Mouse (Mus musculus) MEL (cell line): ENCODE data around the gene Sept8. TPM values are rescaled to one million over a fixed set of nuclear protein-coding genes. Genes with fewer than 3 reads are reported as not detected.
A peak's percentile ranks its signal among the peaks of the same experiment; 100 is the strongest.

ENCODE experiments used
- DNase-seq: peaks from one replicate; pipeline ENCODE4 v3.0.0; 2011; ENCODE audit warnings: low read depth, low spot score
- H3K27ac ChIP-seq: 2 replicates; pipeline ENCODE4 v1.5.1; 2012; ENCODE audit warnings: low read depth, mild to moderate bottlenecking, control low read depth, low read length, moderate library complexity; ENCODE audit not compliant: control insufficient read depth
- H3K27me3 ChIP-seq, 2 experiments: fragments of 150-350 bp in 1 of 2; sonication (generic) in 1 of 2; 2 replicates each; pipeline ENCODE4 v1.6.1; 2012; ENCODE audit warnings: low read length in 2 of 2, mild to moderate bottlenecking in 2 of 2, improper control_type of control experiment in 1 of 2, moderate library complexity in 1 of 2; ENCODE audit not compliant: insufficient read depth in 2 of 2, control insufficient read depth in 1 of 2
- H3K36me3 ChIP-seq, 2 experiments: 2 replicates each; pipeline ENCODE4 v1.6.1; 2012 to 2014; ENCODE audit warnings: low read length in 2 of 2, improper control_type of control experiment in 1 of 2, inconsistent platforms in 1 of 2, mild to moderate bottlenecking in 1 of 2; ENCODE audit not compliant: insufficient read depth in 2 of 2, control insufficient read depth in 1 of 2
- H3K4me1 ChIP-seq, 2 experiments: fragments of 150-350 bp in 1 of 2; sonication (generic) in 1 of 2; 2 replicates each; pipeline ENCODE4 v1.6.1; 2012; ENCODE audit warnings: low read length in 2 of 2, improper control_type of control experiment in 1 of 2, mild to moderate bottlenecking in 1 of 2; ENCODE audit not compliant: insufficient read depth in 2 of 2, control insufficient read depth in 1 of 2
- H3K4me3 ChIP-seq, 2 experiments: fragments of 150-350 bp in 1 of 2; sonication (generic) in 1 of 2; 2 replicates each; pipeline ENCODE4 v1.5.1; 2012; ENCODE audit warnings: low read depth in 2 of 2, low read length in 2 of 2, mild to moderate bottlenecking in 2 of 2, moderate library complexity in 2 of 2, control low read depth in 1 of 2, improper control_type of control experiment in 1 of 2; ENCODE audit not compliant: control insufficient read depth in 1 of 2, insufficient read depth in 1 of 2
- H3K79me2 ChIP-seq: 2 replicates; pipeline ENCODE4 v1.6.1; 2012; ENCODE audit warnings: mild to moderate bottlenecking, low read length, moderate library complexity; ENCODE audit not compliant: control insufficient read depth, poor library complexity, insufficient read depth
- H3K9ac ChIP-seq: 2 replicates; pipeline ENCODE4 v1.6.1; 2012; ENCODE audit warnings: low read depth, mild to moderate bottlenecking, control low read depth, low read length, moderate library complexity; ENCODE audit not compliant: control insufficient read depth, poor library complexity, severe bottlenecking
- H3K9me3 ChIP-seq: fragments of 150-350 bp; sonication (generic); replicated peaks from 2 replicates; pipeline ENCODE4 v1.6.1; 2012; ENCODE audit warnings: mild to moderate bottlenecking, low read length, improper control_type of control experiment, moderate library complexity; ENCODE audit not compliant: insufficient read depth
- BHLHE40 ChIP-seq: IDR thresholded peaks from 2 replicates; pipeline ENCODE4 v1.6.1; 2012; ENCODE audit warnings: low read depth, mild to moderate bottlenecking, inconsistent platforms, low read length, improper control_type of control experiment, borderline replicate concordance
- CHD1 ChIP-seq: IDR thresholded peaks from 2 replicates; pipeline ENCODE4 v1.6.1; 2012; ENCODE audit warnings: low read depth, mild to moderate bottlenecking, inconsistent platforms, low read length, improper control_type of control experiment
- CHD2 ChIP-seq: IDR thresholded peaks from 2 replicates; pipeline ENCODE4 v1.6.1; 2011; ENCODE audit warnings: low read length, improper control_type of control experiment
- CTCF ChIP-seq, 3 experiments: IDR thresholded peaks in 2 of 3; conservative IDR thresholded peaks in 1 of 3; 2 replicates each; pipeline ENCODE4 v1.5.1; 2011 to 2012; ENCODE audit warnings: low read length in 3 of 3, low read depth in 2 of 3, mild to moderate bottlenecking in 2 of 3, improper control_type of control experiment in 1 of 3, inconsistent platforms in 1 of 3, mixed read lengths in 1 of 3, moderate library complexity in 1 of 3; ENCODE audit not compliant: control insufficient read depth in 1 of 3, insufficient read depth in 1 of 3, poor library complexity in 1 of 3, severe bottlenecking in 1 of 3
- E2F4 ChIP-seq: IDR thresholded peaks from 2 replicates; pipeline ENCODE4 v1.6.1; 2011; ENCODE audit warnings: low read depth, low read length, improper control_type of control experiment, borderline replicate concordance
- ELF1 ChIP-seq: IDR thresholded peaks from 2 replicates; pipeline ENCODE4 v1.6.1; 2014; ENCODE audit warnings: low read depth, mild to moderate bottlenecking, inconsistent platforms, low read length, improper control_type of control experiment, moderate library complexity
- EP300 ChIP-seq, 2 experiments: IDR thresholded peaks; 2 replicates each; pipeline ENCODE4 v1.6.1; 2011; ENCODE audit warnings: improper control_type of control experiment in 2 of 2, low read length in 2 of 2, low read depth in 1 of 2, mild to moderate bottlenecking in 1 of 2
- ETS1 ChIP-seq: IDR thresholded peaks from 2 replicates; pipeline ENCODE4 v1.6.1; 2012; ENCODE audit warnings: low read depth, mild to moderate bottlenecking, inconsistent platforms, low read length, improper control_type of control experiment, moderate library complexity
- GABPA ChIP-seq: IDR thresholded peaks from 2 replicates; pipeline ENCODE4 v1.6.1; 2012; ENCODE audit warnings: low read depth, mild to moderate bottlenecking, inconsistent platforms, low read length, improper control_type of control experiment, moderate library complexity
- GATA1 ChIP-seq: IDR thresholded peaks from 2 replicates; pipeline ENCODE4 v1.6.1; 2011; ENCODE audit warnings: low read depth, low read length, improper control_type of control experiment
- KAT2A ChIP-seq: conservative IDR thresholded peaks from 2 replicates; pipeline ENCODE4 v1.6.1; 2012; ENCODE audit warnings: low read depth, low read length, improper control_type of control experiment, inconsistent platforms
- MAFK ChIP-seq: IDR thresholded peaks from 2 replicates; pipeline ENCODE4 v1.6.1; 2011; ENCODE audit warnings: low read depth, mild to moderate bottlenecking, low read length, improper control_type of control experiment, borderline replicate concordance
- MAX ChIP-seq: IDR thresholded peaks from 2 replicates; pipeline ENCODE4 v1.6.1; 2011; ENCODE audit warnings: low read length, improper control_type of control experiment
- MEF2A ChIP-seq: IDR thresholded peaks from 2 replicates; pipeline ENCODE4 v1.6.1; 2014; ENCODE audit warnings: low read depth, mild to moderate bottlenecking, inconsistent platforms, low read length, improper control_type of control experiment; ENCODE audit not compliant: poor library complexity, insufficient replicate concordance, severe bottlenecking; ENCODE audit errors: extremely low read depth
- MXI1 ChIP-seq: IDR thresholded peaks from 2 replicates; pipeline ENCODE4 v1.6.1; 2011; ENCODE audit warnings: mild to moderate bottlenecking, low read depth, low read length, improper control_type of control experiment
- MYB ChIP-seq: IDR thresholded peaks from 2 replicates; pipeline ENCODE4 v1.6.1; 2011; ENCODE audit warnings: mild to moderate bottlenecking, low read depth, low read length, improper control_type of control experiment
- MYC ChIP-seq: IDR thresholded peaks from 2 replicates; pipeline ENCODE4 v1.6.1; 2011; ENCODE audit warnings: low read depth, mild to moderate bottlenecking, low read length, improper control_type of control experiment, moderate library complexity
- NELFE ChIP-seq: IDR thresholded peaks from 2 replicates; pipeline ENCODE4 v1.6.1; 2011; ENCODE audit warnings: low read depth, low read length, improper control_type of control experiment
- NRF1 ChIP-seq: IDR thresholded peaks from 2 replicates; pipeline ENCODE4 v1.6.1; 2014; ENCODE audit warnings: low read depth, mild to moderate bottlenecking, inconsistent platforms, low read length, improper control_type of control experiment, moderate library complexity; ENCODE audit not compliant: poor library complexity, insufficient read depth, severe bottlenecking
- POLR2A ChIP-seq, 2 experiments: IDR thresholded peaks; 2 replicates each; pipeline ENCODE4 v1.6.1; 2011 to 2012; ENCODE audit warnings: low read length in 2 of 2, mild to moderate bottlenecking in 2 of 2, control low read depth in 1 of 2, improper control_type of control experiment in 1 of 2, low read depth in 1 of 2, moderate library complexity in 1 of 2; ENCODE audit not compliant: control insufficient read depth in 1 of 2, insufficient read depth in 1 of 2, poor library complexity in 1 of 2
- POLR2AphosphoS2 ChIP-seq: IDR thresholded peaks from 2 replicates; pipeline ENCODE4 v1.6.1; 2011; ENCODE audit warnings: low read length, improper control_type of control experiment
- POLR2AphosphoS5 ChIP-seq: IDR thresholded peaks from 2 replicates; pipeline ENCODE4 v1.6.1; 2012; ENCODE audit warnings: low read depth, borderline replicate concordance, mild to moderate bottlenecking, inconsistent platforms, low read length, moderate library complexity, mixed read lengths
- RAD21 ChIP-seq: IDR thresholded peaks from 2 replicates; pipeline ENCODE4 v1.6.1; 2011; ENCODE audit warnings: mild to moderate bottlenecking, low read depth, low read length, improper control_type of control experiment
- RCOR1 ChIP-seq: IDR thresholded peaks from 2 replicates; pipeline ENCODE4 v1.6.1; 2012; ENCODE audit warnings: low read depth, mild to moderate bottlenecking, inconsistent platforms, low read length, improper control_type of control experiment
- SIN3A ChIP-seq: IDR thresholded peaks from 2 replicates; pipeline ENCODE4 v1.6.1; 2012; ENCODE audit warnings: low read length, improper control_type of control experiment, inconsistent platforms
- SMC3 ChIP-seq: IDR thresholded peaks from 2 replicates; pipeline ENCODE4 v1.6.1; 2011; ENCODE audit warnings: low read depth, low read length, improper control_type of control experiment
- TAL1 ChIP-seq: IDR thresholded peaks from 2 replicates; pipeline ENCODE4 v1.6.1; 2012; ENCODE audit warnings: mild to moderate bottlenecking, inconsistent platforms, low read length, moderate library complexity, mixed read lengths
- TCF12 ChIP-seq: IDR thresholded peaks from 2 replicates; pipeline ENCODE4 v1.6.1; 2014; ENCODE audit warnings: low read depth, mild to moderate bottlenecking, inconsistent platforms, low read length, improper control_type of control experiment, moderate library complexity
- USF2 ChIP-seq, 2 experiments: IDR thresholded peaks; 2 replicates each; pipeline ENCODE4 v1.6.1; 2011 to 2012; ENCODE audit warnings: improper control_type of control experiment in 2 of 2, low read length in 2 of 2, borderline replicate concordance in 1 of 2, inconsistent platforms in 1 of 2, low read depth in 1 of 2, mild to moderate bottlenecking in 1 of 2; ENCODE audit not compliant: insufficient read depth in 1 of 2
- ZC3H11A ChIP-seq: IDR thresholded peaks from 2 replicates; pipeline ENCODE4 v1.6.1; 2012; ENCODE audit warnings: low read depth, mild to moderate bottlenecking, inconsistent platforms, low read length, improper control_type of control experiment
- ZNF384 ChIP-seq: IDR thresholded peaks from 2 replicates; pipeline ENCODE4 v1.6.1; 2012; ENCODE audit warnings: low read depth, mild to moderate bottlenecking, inconsistent platforms, low read length, improper control_type of control experiment
- polyA plus RNA-seq, 2 experiments: library from polyadenylated mRNA; stranded (reverse) in 1 of 2; unstranded in 1 of 2; fragments of >175 nt in 1 of 2; fragments of >200 nt in 1 of 2; gene quantifications; 2 replicates each; pipeline versions ENCODE4 v1.2.1 to v1.2.4; 2012; ENCODE audit warnings: low replicate concordance in 2 of 2, low read depth in 1 of 2; ENCODE audit not compliant: insufficient read length in 2 of 2, insufficient read depth in 1 of 2, missing spikeins in 1 of 2
- total RNA-seq: library from RNA; depleted of rRNA; stranded (reverse); fragments of 300-350 nt; gene quantifications from 2 replicates; pipeline ENCODE4 v1.2.3, GENCODE M21; 2012

Gene Sept8
- total and polyA plus RNA-seq, 3 experiments: 196 to 294 (median 278) TPM

GRCm38 (mm10) chr11:53580562-53580961 lies 61.5 kb downstream of the Sept8 start:
- peak; percentile 56 for DNase-seq
- Histone ChIP-seq H3K4me3 (no peak overlapping the region), H3K36me3 (peaks cover 0 to 3% of the 10 kb centered on the region in 2 experiments; a peak in 2 of 4 replicates), H3K27ac (no peak overlapping the region), H3K9me3 (no peaks in the 10 kb centered on the region), H3K9ac (no peak overlapping the region), H3K4me1 (no peaks in the 10 kb centered on the region; a peak in 1 of 4 replicates), H3K27me3 (no peaks in the 10 kb centered on the region), H3K79me2 (no peaks in the 10 kb centered on the region)
- peak; percentile 37 for TF ChIP-seq RAD21
- TF ChIP-seq SMC3: peak; percentile 50
- TF ChIP-seq CHD2: no peak
- TF ChIP-seq GABPA: no peak
- TF ChIP-seq CTCF (IDR thresholded peaks at IDR 0.05 in 2 of 3, conservative IDR thresholded peaks at IDR 0.05 in 1 of 3; ENCODE audit: control insufficient read depth in 1 of 3, insufficient read depth in 1 of 3, low read depth in 2 of 3, low read length in 3 of 3, poor library complexity in 1 of 3, severe bottlenecking in 1 of 3): peak; percentile 22 to 53 (median 30); a peak in 4 of 6 replicates
- no peak for TF ChIP-seq CHD1
- TF ChIP-seq GATA1: no peak
- no peak for TF ChIP-seq POLR2AphosphoS5
- TF ChIP-seq MYC: no peak
- TF ChIP-seq MXI1: no peak
- TF ChIP-seq ZC3H11A: 0 out of 2 replicates have a peak, but pooled peaks have one; percentile 39
- no peak for TF ChIP-seq BHLHE40

- Histone ChIP-seq H3K4me3 (no peak overlapping the region), H3K36me3 (peaks cover 0 to 3% of the 10 kb centered on the region in 2 experiments; a peak in 2 of 4 replicates), H3K9ac (no peak overlapping the region), H3K4me1 (no peaks in the 10 kb centered on the region; a peak in 1 of 4 replicates), H3K27me3 (no peaks in the 10 kb centered on the region), H3K9me3 (no peaks in the 10 kb centered on the region), H3K79me2 (no peaks in the 10 kb centered on the region), H3K27ac (no peak overlapping the region)
- DNase-seq: peak; percentile 36
- TF ChIP-seq MXI1 (no peak), MAX (no peak), MYB (no peak), MEF2A (no peak), NRF1 (no peak), ZC3H11A (peak; percentile 42), SMC3 (peak; percentile 79), NELFE (no peak), SIN3A (no peak), ETS1 (no peak), ELF1 (no peak), RAD21 (peak; percentile 31), GATA1 (no peak), E2F4 (no peak), BHLHE40 (no peak), ZNF384 (no peak), EP300 (IDR thresholded peaks at IDR 0.05; ENCODE audit: low read depth in 1 of 2, low read length in 2 of 2) (no peak), RCOR1 (no peak), TAL1 (no peak), CHD2 (no peak), KAT2A (no peak), MAFK (no peak), TCF12 (no peak), USF2 (IDR thresholded peaks at IDR 0.05; ENCODE audit: borderline replicate concordance in 1 of 2, insufficient read depth in 1 of 2, low read depth in 1 of 2, low read length in 2 of 2) (no peak), POLR2A (IDR thresholded peaks at IDR 0.05; ENCODE audit: control insufficient read depth in 1 of 2, insufficient read depth in 1 of 2, low read depth in 1 of 2, low read length in 2 of 2, poor library complexity in 1 of 2) (no peak), POLR2AphosphoS2 (no peak), MYC (no peak)
Measured at GRCm38 (mm10) chr11:53583151-53583550, 64.1 kb downstream of the Sept8 start.
